Mouse (Mus musculus) v-Abl transformed pro-B cells (cell line): ENCODE data around the gene Tfg.

Experiments
- in situ Hi-C, 2 experiments: fragments of 400-800 bp; cut with MboI; formaldehyde crosslinking; loops; one replicate each; pipeline ENCODE4 v1.15.1; 2025; ENCODE audit not compliant: unreplicated experiment in 2 of 2

Tfg gene

GRCm38 (mm10) chr16:56655193-56655910 lies 61.9 kb downstream of the Tfg start:
- in situ Hi-C loops: no loop called here

GRCm38 (mm10) chr16:56646382-56647172 lies 70.7 kb downstream of the Tfg start:
- in situ Hi-C loops: no loop called here

- in situ Hi-C loops: no loop called here
Observed at GRCm38 (mm10) chr16:56645251-56645650, 72.0 kb downstream of the Tfg start.
